Mouse (Mus musculus) kidney, adult 8-10 months (tissue): ENCODE data around the gene Atp5g1.

Source experiments
- DNase-seq, 2 experiments: peaks; one replicate each; pipeline ENCODE4 v3.0.0; 2022

Gene Atp5g1

DNA sequence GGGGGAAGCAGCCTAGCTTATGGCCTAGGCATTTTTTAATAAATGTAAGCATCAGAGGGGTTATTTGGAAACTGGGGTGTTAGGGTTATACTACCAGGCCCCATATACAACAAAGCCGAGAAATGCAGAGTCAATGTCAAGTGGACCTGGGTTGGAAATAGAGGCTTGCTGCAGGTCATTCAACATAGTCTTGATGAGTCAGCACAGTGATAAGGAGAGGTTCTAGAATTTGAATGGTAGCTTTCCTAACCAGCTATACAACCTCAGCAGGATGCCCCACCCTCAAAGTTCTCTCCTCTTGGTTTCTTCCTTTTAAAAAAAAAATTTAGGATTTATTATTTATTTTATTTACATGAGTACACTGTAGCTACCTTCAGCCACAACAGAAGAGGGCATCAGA lies 4.5 kb downstream of the Atp5g1 start:
- no peak for DNase-seq

DNA sequence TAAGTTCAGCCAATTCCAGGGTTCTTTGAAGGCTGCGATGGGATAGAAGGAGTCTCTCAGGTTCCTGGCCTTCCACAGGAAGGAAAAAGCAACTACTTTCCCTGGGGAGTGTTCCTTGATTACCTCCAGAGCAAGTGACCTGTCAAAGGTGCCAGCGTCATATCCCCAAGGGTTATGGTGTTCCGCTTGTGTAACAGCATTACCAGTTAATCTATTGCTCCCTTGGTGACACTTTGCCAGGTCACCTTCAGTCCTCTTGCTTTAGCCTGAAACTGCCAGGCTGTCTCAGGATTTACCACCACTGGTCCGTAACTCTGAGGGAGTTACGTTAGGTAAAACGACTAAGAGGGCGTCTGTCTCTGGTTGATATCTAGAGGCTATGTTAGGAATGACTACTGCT lies 5.1 kb downstream of the Atp5g1 start:
- DNase-seq: peak in 1 of 2 experiments; percentile 41

DNA sequence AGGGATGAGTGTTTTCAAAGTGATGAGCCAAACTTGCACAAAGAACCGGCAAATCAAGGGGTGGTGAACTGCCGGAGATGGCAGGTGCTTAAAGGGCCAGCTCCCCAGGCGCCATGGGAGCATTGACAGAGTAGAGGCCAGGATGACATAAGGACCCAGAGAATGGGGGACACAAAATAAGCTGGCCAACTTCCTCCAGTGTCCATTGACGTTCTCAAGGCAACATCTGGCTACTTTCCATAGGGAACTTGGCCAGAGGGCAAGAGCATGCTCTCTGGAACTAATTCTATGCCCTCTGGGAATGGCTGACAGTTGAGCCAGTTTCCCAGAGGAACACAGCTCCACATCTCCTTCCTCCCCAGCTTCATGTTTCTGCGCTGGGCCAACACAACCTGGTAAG lies 7.2 kb downstream of the Atp5g1 start:
- DNase-seq: no peak

DNA sequence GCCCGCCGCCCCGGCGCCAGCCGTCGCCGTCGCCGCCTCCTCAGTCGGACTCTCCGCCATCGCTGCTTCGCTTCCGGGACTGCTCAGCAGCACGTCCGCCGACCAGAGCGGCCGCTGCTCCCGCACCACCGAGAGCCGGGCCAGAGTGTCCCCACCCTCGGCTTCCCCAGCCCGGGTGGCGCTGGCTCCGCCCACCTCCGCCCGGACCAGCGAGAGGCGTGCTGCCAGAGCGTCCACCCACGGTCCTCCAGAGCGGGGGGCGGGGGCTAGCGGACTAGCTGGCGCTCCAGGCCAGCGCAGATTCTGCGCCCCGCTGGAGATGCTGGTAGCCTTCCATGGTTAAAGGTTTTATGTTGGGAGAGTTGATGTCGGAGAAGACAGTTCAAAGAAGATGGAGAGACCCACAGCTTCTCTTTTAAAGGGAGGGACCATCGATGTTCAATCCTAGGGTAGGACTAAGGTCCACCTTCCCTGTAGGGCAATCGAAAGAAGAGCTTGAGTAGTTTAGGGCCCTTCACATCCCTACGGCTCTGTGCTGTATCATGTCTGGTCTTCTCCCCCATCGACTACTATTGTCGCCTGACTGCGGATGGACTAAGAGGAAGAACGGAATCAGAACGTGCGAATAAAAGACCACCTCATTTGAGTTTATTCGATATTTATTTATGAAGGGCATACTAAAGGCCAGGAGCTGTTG lies 10.1 kb downstream of the Atp5g1 start, which contains the start of gene Ube2z:
Ube2z (minus strand) TSS at position 174 of the 697 bp plus-strand sequence.
- peak; percentile 96 to 97 for DNase-seq

DNA sequence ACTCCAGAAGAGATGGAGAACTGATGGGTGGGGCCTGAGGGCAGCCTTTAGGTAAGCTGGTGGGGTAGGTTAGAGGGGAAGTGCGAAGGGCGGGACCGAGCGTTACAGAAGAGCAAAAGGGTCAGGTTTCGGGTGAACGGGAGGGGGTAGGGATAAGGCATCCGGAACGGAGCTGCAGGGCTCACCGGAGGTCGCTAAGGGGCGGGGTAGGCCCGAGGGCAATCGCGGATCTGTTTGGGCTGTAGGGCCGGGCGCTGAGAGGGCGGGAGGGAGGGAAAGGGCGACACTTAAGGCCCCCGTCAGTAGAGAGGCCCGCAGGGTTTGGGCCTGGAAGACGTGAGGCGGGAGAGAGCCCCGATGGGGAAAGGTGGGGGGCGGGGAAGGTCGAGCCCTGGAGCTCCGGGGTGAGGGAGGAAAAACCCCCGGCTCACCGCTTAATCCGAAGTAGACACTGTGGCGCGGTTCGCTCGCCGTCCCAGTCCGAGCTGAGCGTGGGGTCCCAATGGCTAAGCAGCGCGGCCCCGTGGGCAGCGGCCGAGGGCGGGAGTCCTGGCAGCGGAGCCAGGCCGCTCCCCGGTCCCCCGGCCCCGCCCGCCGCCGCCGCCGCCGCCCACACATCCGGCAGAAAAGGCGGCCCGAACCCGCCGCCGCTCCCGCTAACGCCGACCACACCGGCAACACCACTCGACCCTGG lies 10.8 kb downstream of the Atp5g1 start:
- no peak for DNase-seq

DNA sequence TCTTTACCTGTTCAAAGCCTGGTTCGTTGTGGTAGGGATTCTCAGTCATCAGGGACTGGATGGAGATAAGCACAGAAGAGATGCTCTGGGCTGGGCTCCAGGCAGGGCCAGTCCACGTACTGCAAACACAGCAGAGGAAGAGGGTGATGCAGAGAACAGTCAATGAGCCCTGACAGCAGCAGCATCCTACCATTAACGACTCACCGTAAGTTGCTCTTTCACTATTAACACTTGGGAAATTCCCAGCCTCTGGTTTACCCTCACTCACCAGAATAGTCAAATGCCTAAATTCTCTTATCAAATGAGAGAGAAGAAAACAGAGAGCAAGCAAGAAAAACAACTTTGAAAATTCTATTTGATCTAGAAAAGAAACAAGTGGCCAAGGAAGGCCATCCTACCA lies 17.2 kb downstream of the Atp5g1 start:
- no peak for DNase-seq

DNA sequence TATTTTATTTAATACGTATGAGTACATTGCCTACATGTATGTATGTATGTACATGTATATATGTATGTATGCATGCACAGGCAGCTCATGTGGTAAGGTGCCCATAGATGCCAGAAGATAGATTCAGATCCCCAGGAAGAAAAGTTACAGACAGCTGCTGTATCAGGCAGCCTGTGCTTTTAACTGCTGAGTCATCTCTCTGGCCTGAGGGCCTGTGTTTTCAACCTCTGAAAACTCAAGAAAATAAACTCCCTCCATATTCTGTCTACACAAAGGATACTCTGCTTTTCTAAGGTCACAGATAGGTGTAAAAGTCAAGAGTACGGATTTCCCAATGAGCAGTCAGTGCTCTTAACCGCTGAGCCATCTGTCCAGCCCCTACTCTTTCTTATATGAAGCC lies 24.6 kb downstream of the Atp5g1 start:
- no peak for DNase-seq

DNA sequence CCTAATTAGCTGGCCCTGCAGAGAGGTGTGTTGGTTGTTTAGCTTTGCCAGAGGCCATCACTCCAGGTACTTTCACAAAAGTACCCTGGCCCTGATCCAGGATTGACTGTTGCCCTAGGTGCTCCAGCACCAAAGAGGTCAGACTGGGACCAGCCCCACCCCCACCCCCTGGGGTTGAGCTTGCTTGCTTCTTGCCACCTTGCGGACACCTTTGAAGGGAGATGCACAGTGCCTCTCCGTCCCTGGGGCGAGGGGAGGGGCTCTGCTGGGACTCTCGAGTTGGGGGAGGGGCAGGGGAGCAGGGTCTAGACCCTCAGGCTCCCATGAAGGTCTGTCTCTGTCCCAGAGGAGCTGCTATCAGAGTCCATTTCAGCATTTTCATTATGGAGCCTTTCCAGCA lies 25.5 kb downstream of the Atp5g1 start:
- DNase-seq: no peak

DNA sequence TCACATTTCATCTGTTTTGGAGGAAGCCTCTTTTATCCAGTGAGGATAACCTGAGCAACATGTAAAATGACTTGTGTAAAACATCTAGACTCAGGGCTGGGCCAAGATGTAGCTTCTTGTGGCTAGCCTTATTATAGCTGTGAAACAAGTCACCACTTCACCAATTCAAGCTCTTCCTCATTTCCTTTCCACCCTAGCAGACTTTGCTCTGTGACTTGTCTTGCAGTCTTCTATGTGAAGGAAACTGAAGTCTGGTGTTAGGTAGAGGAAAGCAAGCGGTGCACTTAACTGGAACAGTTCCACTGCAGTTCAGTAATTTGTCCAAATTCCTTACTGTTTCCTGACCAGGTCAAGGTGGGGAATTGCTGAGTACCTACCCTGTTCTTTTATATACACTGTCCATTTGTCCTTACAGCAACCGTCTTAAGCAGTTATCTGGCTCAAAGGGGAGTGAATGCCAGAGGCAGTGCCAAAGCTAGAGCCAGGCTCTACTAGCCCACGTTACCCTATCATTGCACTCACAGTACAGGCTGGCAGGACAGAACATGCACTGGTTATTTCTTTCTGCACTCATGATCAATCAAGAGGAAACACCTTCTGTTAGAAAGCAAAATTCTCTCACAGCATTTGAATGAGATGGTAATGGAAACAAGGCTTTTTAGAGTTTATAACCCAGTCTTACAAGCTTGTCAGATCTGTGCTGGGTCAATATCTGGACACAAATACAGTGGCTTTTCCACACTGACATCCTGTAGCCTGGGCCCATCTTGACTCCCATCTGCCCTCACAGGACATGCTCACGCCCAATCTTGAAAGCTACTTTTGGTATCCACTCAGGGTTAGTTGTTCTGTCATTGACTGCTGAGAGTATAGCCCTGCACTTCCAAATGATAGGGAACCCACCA lies 27.7 kb downstream of the Atp5g1 start:
- no peak for DNase-seq

DNA sequence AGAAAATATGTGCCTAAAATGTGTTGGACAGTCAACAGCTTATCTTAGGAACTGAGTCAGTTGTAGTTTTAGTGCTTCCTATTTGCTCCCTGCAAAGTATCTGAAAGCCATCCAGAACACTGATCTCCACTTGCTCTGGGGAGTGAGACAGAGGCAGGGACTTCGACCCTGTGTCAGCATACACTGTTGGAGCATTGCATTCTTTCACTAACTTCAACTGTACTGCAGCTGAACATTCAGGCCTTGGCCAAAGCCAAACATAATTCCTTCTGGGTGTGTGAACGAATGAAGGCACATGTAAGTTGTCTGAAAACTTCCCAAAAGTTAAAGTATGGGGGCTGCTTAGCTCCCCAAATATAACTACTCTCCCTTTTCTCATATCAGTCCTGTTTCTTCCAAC lies 28.7 kb downstream of the Atp5g1 start:
- DNase-seq: no peak

DNA sequence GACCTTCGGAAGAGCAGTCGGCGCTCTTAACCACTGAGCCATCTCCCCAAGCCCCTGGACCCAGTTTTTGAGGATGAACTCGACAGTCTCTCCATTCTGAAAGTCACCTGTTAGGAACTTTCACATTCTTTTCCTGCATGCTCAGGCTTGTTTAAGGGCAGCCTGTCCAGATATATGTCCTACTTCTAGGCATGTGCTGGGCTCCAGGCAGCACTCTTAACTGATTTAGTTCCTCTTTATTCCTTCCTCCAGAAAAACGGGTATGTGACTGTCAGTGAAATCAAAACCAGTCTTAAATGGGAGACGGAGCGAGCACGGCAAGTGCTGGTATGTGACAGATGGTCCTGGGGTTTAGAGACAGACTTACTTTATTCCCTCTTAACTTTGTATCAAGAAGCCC lies 29.4 kb downstream of the Atp5g1 start:
- no peak for DNase-seq

DNA sequence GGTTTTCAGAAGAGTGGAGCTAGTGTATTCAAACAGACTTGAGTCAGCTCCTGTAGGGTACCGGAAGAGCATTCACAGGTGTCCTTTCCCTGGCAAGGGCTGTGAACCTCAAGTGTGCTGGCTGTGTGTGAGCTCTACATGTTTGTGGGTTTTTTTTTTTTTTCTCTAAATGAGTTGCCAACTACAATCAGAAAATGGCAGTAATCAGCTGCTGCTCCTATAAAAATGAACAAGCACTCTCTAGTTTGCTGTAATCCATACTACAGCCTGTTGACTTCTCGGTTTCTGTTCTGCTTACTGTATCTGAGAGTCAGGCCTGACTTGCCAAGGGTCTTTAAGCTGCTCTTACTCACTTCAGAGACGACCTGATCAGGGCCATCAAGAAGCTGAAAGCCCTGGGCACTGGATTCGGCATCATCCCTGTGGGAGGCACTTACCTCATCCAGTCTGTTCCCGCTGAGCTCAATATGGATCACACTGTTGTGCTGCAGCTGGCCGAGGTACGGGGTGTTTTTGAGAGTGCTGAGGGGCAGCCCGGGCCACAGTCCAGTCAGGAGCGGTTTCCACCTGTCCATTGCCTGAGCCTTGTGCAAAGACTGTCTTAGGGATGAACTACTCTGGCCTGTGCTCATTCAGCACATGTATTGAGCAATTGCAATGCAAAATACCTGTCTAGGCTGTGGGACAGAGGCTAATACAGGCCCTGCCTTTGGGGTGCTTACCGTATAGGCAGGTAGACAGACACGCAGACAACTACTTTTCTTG lies 30.5 kb downstream of the Atp5g1 start:
- DNase-seq: no peak

DNA sequence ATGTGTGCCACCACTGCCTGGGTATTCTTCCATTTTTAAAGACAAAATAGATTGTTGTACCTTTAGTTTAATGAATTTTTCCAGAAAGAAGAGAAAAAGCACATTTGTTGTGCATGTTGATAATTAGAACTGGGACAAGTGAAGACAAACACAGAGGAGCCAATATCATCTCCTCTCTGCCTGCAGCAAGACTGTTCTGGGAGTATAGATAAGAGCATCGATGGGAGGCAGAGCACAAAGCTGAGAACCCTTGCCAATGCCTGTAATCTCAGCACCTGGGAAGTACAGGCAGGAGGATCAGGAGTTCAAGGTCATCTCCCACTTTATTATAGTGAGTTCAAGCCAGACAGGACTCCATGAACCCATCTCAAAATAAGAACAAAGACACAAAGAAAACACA lies 36.9 kb downstream of the Atp5g1 start:
- no peak for DNase-seq

DNA sequence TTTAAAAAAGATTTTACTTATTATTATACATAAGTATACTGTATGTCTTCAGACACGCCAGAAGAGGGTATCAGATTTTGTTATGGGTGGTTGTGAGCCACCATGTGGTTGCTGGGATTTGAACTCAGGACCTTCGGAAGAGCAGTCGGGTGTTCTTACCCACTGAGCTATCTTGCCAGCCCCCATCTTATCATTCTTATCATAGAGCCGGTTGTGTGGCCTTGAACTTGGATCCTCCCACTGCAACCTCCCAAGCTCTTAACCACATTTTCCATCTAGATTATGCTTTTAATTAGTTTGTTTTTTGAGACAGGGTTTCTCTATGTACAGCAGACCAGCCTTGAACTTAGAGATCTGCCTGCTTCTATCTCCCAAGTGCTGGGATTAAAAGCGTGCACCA lies 38.0 kb downstream of the Atp5g1 start:
- no peak for DNase-seq

DNA sequence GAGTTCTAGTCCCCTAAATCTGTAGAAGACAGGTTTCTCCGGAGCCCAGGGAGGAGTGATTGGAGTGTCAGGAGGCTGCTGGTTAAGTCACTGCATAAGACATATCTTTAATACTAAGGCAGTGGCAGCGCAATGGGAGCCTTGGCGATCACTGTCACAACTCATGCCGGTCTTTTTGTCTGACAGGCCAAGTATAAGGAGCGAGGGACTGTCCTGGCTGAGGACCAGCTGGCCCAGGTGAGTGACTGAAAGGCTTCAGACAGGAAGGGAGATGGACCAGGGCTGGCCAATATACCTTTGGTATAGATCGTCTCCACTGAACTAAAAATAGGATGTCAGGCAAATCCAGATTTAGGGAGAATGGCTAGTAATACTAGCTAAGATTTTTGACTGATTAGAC lies 40.3 kb downstream of the Atp5g1 start:
- peak in 1 of 2 experiments; percentile 16 for DNase-seq

DNA sequence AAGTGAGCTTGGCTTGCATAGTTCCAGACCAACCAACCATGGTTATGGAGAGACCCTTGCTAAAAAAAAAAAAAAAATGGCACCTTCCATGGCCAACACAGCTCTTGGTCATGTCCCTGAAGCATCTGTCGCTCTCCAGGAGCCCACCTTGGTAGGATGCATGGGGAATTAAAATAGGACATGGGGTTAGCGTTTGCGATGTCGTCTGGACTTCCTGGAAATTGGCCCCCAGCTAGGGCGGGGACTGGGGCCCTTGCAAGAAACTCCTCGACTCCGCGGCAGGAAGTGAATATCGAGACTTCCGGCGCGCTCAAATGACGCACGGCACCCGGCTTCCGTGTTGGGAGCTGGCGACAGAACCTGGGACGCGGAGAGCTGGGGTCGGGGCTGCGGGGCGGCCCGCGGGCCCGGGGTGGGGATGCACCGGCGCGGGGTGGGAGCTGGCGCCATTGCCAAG lies 40.8 kb downstream of the Atp5g1 start, which contains the start of gene Snf8:
Snf8 (plus strand) TSS at position 290 of the 457 bp plus-strand sequence.
- DNase-seq: peak; percentile 91 to 95

DNA sequence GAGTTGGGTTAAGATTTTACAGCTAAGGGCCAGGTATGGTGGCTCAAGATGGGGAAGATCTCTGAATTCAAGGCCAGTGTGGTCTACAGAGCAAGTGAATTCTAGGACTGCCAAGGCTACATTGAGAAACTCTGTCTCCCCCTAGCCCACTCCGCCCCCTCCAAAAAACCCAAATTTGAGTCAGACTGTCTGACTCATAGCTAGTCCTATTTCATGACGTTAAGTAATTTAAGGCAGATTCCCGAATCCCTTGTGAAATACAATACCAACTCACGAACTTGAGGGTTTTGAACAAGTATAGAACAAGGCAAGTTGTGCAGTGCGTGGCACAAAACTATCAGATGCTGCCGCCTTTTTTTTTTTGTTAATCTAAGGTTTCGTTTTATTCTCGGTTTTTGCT lies 41.4 kb downstream of the Atp5g1 start:
- no peak for DNase-seq

DNA sequence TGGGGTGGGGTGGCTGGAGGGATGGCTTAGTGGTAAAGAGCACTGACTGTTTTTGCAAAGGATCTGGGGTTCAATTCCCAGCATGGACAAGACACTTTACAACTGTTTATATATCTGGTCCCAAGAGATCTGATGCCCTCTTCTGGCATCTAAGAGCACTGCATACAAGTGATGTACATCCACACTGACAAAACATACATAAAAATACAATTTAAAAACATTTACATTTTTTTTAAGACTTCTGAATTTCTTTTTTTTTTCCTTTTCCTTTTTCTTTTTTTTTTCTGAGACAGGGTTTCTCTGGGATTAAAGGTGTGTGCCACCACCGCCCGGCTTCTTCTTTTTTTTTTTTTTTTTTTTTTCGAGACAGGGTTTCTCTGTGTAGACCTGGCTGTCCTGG lies 42.2 kb downstream of the Atp5g1 start:
- DNase-seq: no peak

DNA sequence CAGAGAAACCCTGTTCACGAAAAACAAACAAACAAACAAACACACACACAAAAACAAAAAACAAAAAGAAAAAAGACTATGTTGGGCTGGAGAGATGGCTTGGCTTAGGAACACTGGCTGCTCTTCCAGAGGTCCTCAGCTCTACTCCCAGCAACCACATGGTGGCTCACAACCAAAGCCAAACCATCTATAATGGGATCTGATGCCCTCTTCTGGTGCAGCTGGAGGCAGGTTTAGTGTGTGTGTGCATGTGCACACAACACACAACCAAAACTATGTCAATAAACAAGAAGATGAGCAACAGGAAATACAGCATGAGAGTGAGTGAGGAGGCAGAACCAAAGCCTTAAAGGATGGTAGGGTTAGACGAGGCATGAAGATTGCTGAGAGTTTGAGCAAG lies 43.8 kb downstream of the Atp5g1 start:
- DNase-seq: no peak

DNA sequence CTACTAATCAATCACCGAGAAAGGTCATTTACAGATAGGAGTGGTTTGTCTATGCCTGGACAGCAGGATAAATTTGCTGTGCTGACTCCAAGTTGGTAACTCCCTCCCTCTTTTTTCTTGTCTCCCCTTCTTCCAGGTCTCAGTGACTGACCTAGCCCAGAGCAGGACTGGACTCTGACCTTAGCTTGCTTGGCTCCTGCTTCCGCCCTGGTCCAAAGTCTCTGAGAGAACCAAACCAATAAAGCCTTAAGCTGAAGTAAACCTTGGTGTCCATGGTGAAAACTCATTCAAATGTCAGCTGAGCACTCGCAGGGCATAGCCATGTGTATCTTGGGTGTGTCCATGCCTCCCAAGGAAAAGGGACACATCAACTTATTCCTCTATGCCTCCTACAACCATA lies 44.9 kb downstream of the Atp5g1 start:
- DNase-seq: peak; percentile 71 to 75

DNA sequence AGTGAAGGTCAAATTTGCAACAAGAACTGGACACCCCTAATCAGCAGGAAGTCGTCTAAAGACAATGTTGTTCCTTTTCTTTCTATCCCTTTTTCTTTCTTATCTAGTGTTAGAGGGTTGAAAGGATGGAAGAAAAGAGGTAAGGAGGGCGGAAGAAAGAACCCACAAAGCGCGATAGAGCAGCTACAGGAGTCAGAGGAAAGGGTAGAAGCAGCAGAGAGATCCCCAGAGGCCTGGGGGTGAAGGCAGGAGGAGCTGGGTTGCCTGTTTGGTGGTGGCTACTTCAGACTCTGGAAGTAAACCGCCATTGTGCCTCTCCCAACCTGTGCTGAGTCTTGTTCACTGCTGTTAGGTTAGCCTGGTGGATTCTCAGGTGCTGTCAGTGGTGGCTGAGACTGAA lies 47.3 kb downstream of the Atp5g1 start:
- DNase-seq: no peak

DNA sequence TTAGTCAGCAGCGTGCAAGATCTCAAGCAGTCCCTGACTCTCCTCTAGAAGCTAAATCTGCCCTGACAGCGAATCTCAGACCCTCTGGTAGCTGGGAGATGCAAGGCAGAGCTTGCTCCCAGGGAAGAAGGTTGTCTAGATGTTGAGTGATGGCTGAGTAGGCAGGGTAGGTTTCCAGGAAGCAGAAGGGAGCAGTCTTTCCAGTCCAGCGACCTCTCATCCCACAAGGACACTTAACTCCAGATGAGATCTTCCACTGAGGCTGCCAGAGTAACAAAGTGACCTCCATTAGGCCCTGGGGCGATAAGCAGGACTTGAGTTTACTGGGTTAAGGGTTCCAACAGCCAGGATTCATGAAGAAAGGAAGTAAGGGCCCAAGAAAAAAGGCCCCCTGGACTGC lies 54.8 kb downstream of the Atp5g1 start:
- no peak for DNase-seq
